Comparison of ENCODE assay signal across 9 mouse cellular contexts in the genomic region with DNA sequence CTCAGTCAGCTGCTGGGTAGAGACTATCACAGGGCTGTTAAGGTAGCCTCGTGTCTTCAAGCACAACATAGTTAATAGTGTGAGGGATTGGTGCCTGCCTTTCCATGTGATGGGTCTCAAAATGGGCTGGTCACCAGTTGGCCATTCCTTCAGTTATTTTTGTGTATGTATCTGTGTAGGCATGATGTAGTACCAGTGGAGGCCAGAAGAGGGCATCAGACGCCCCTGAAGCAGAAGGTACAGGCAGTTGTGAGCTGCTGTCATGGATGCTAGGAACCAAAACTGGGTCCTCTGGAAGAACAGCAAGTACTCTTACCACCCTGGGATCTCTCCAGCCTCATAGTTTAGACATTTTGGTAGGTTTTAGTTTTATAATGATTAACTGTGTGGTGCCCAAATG.
DNase-seq lines count a peak whose midpoint lies in the region; TF ChIP-seq lines count a peak whose summit lies in the region.
"Had no signal": no experiment of that assay in that cellular context is flagged by ENCODE, and none has a peak within 500 bp of the region (broad histone marks: within the 10 kb centered on the region; RNA-seq: fewer than 3 reads in every experiment).

No protein-coding gene starts in this region.

- H3K4me1 ChIP-seq in kidney, adult 2 months (ENCODE audit: control insufficient read depth, insufficient read depth, low read length), result no peaks in the 10 kb centered on the region

- WGBS in kidney, adult 2 months, result 67% methylated on average over 2 of the region's 2 CpGs

- no peaks in the 10 kb centered on the region for H3K36me3 ChIP-seq in kidney, adult 2 months (ENCODE audit: control insufficient read depth, insufficient read depth, low read length)

- TF ChIP-seq CTCF in kidney, adult 2 months (conservative IDR thresholded peaks at IDR 0.05; ENCODE audit: insufficient read depth, insufficient read length, low read depth, low read length), result peak; percentile 42; the same call in 1 of the 2 replicates

- no peaks in the 10 kb centered on the region for H3K27me3 ChIP-seq in kidney, adult 2 months (replicated peaks; ENCODE audit: control insufficient read depth, insufficient read depth, low read length)

- TF ChIP-seq POLR2A in kidney, adult 2 months (IDR thresholded peaks at IDR 0.05; ENCODE audit: low read depth, low read length), result no peak

- H3K27ac ChIP-seq in kidney, adult 2 months (ENCODE audit: insufficient read depth, low read depth, low read length), result no peak overlapping the region

- DNase-seq in kidney, adult 2 months, result no peak
- DNase-seq in kidney, adult 18-20 months, result no peak
- peak; percentile 39 for DNase-seq in CD4-positive helper T cell, adult 2 months (ENCODE audit: low read depth, low spot score)
- peak; percentile 50 for DNase-seq in R1 (ENCODE audit: low read depth, low spot score)
- peak; percentile 10 to 42 for DNase-seq in natural killer cell, adult 2 months (ENCODE audit: low spot score in 2 of 2)
- DNase-seq in yolk sac, embryonic 10.5 days (ENCODE audit: low spot score), result no peak
- no peak for DNase-seq in frontal cortex, postnatal 14 days (ENCODE audit: low spot score in 2 of 2)
- no peak for DNase-seq in left cerebral cortex, adult 8-10 months (ENCODE audit: low spot score in 2 of 2)
- DNase-seq: heart, postnatal 36 days had no signal

- H3K4me3 ChIP-seq in kidney, adult 2 months (ENCODE audit: insufficient read depth, low read depth, low read length), result no peak overlapping the region

Comparison
In these comparisons a context has a peak if more than half of its experiments do, and no peak if none do; other contexts are left out.
1. DNase-seq: peak in CD4-positive helper T cell, adult 2 months (single experiment), R1 (single experiment) and natural killer cell, adult 2 months (2 of 2); none in kidney, adult 2 months (single experiment), kidney, adult 18-20 months (single experiment), yolk sac, embryonic 10.5 days (single experiment), frontal cortex, postnatal 14 days (0 of 2) and left cerebral cortex, adult 8-10 months (0 of 2).